Mouse (Mus musculus) spleen, adult 12 weeks (tissue): ENCODE results near the gene Yju2.

Experiments
- DNase-seq: peaks from one replicate; pipeline ENCODE4 v3.0.0; 2022; ENCODE audit warnings: low spot score

Gene Yju2

GRCm38 (mm10) chr17:56007444-56008355 lies 48.8 kb downstream of the Yju2 start:
- DNase-seq, result no peak

- peak; percentile 77 for DNase-seq
Measured at GRCm38 (mm10) chr17:56008356-56009087, 49.6 kb downstream of the Yju2 start.

GRCm38 (mm10) chr17:56009088-56009961 lies 50.4 kb downstream of the Yju2 start:
- DNase-seq, result peak; percentile 83

- no peak for DNase-seq
Measured at GRCm38 (mm10) chr17:56009962-56010240, 51.0 kb downstream of the Yju2 start.

- no peak for DNase-seq
Measured at GRCm38 (mm10) chr17:56010255-56010654, 51.4 kb downstream of the Yju2 start.

GRCm38 (mm10) chr17:56010681-56011080 lies 51.8 kb downstream of the Yju2 start:
- peak; percentile 68 for DNase-seq

GRCm38 (mm10) chr17:56011441-56011840 lies 52.5 kb downstream of the Yju2 start:
- DNase-seq, result no peak

- DNase-seq, result no peak
Measured at GRCm38 (mm10) chr17:56015293-56015692, 56.4 kb downstream of the Yju2 start.

- DNase-seq, result no peak
Measured at GRCm38 (mm10) chr17:56016382-56016781, 57.5 kb downstream of the Yju2 start.

- DNase-seq, result no peak
Measured at GRCm38 (mm10) chr17:56016793-56017785, 58.2 kb downstream of the Yju2 start.

- DNase-seq, result no peak
Measured at GRCm38 (mm10) chr17:56017848-56018247, 58.9 kb downstream of the Yju2 start.
